Mouse (Mus musculus): ENCODE results near the gene 4932411N23Rik.
"Not testable (repeated sequence)": the region's sequence is repeated elsewhere in the genome, so short reads cannot be mapped to it uniquely, and the experiment has no call there.

The 4932411N23Rik gene

DNA sequence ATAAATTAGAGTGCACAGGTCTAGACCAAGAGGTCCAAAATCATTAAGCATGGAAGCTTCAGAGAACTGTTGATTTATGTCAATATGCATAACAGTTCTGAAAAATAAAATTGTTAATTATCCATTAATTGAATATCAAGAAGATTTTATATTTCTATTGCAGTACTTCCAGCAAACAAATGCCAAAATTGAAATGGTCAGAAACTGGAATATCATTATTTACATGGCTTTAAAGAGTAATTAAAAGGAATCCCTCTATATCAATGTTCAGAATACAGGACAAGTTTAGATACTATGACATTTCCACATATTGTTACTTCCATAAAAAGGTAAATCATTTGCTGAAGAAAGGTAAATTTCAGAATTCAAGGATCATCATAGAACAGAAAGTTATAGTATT lies at the start of gene 4932411N23Rik:
Gene 4932411N23Rik, minus strand, starts transcription at position 101 of the 400 bp plus-strand sequence.
- DNase-seq (ENCODE audit: low read depth in 1 of 2, low spot score in 2 of 2), result no peak

DNA sequence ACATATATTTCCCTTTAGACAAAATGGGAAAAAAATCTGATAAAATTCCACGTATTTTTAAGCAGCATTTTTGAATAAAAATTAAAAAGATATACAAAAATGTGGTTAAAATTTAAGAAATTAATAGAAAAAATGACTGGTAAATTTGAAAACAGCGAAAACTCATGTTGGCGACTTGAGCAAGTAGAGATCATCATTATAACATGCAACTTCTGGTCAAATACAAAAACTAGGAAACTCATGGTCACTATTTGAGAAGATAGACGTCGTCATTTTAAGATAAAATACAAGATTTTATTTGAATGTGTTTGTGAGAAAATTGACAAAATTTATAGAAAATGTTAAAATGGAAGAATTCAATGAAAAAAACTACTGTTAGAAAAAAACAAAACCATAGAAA lies 35.8 kb downstream of the 4932411N23Rik start:
- no peak for DNase-seq (ENCODE audit: low read depth in 1 of 2, low spot score in 2 of 2)

DNA sequence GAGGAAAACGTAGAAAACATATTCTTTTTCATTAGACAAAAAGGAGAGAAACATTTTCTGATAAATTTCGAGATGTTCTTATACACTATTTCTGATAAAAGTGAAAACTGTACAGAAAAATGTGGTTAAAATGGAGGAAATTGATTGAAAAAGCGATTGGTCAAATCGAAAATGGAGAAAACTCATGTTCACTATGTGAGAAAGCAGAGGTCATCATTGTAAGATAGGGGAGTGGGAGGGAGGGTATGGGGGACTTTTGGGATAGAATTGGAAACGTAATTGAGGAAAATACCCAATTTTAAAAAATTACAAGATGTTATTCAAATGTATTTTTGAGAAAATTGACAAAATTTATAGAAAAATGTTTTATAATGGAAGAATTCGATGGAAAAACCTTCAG lies 38.0 kb downstream of the 4932411N23Rik start:
- not testable (repeated sequence) for DNase-seq (ENCODE audit: low read depth in 1 of 2, low spot score in 2 of 2)

DNA sequence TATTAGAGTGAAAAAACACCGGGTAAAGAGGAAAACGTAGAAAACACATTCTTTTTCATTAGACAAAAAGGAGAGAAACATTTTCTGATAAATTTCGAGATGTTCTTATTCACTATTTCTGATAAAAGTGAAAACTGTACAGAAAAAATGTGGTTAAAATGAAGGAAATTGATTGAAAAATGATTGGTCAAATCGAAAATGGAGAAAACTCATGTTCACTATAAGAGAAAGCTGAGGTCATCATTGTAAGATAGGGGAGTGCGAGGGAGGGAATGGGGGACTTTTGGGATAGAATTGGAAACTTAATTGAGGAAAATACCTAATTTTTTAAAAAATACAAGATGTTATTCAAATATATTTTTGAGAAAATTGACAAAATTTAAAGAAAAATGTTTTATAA lies 40.8 kb downstream of the 4932411N23Rik start:
- not testable (repeated sequence) for DNase-seq (ENCODE audit: low read depth in 1 of 2, low spot score in 2 of 2)

DNA sequence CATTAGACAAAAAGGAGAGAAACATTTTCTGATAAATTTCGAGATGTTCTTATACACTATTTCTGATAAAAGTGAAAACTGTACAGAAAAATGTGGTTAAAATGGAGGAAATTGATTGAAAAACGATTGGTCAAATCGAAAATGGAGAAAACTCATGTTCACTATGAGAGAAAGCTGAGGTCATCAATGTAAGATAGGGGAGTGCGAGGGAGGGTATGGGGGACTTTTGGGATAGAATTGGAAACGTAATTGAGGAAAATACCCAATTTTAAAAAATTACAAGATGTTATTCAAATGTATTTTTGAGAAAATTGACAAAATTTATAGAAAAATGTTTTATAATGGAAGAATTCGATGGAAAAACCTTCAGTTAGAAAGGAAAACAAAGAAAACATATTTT lies 42.2 kb downstream of the 4932411N23Rik start:
- DNase-seq (ENCODE audit: low read depth in 1 of 2, low spot score in 2 of 2), result peak in 1 of 2 experiments; percentile 1
